Mouse (Mus musculus) E14TG2a.4 (cell line): Measurements from ENCODE around the gene Entpd8.

Experiments
- CTCF ChIP-seq: conservative IDR thresholded peaks from 2 replicates; pipeline ENCODE4 v1.5.1; 2014; ENCODE audit warnings: low read length
- POU5F1 ChIP-seq: IDR thresholded peaks from 2 replicates; pipeline ENCODE4 v1.6.1; 2014; ENCODE audit warnings: low read length, borderline replicate concordance

DNA sequence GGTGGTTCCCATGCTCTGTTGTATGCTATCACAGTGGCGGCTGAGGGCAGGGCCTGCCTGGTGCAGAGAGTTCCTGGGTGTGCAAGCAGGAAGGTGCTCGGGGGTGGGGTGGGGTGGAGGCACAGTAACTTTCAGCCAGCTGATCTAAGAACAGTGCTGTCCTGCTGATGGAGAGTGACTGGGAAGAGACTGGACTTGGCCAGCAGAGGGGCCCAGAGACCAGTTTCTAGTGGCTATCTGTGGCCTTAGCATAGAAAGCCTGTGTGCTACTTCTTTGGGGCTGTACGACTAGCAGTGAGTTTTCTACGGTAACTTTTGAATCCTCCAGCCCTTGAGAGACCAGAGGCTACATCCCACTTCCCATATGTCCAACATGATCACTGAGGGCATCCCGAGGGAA lies 18.9 kb downstream of the Entpd8 start:
- TF ChIP-seq CTCF (no peak), POU5F1 (no peak)
